Mouse (Mus musculus): Measurements from ENCODE around the gene Gm34653.

Gene Gm34653

DNA sequence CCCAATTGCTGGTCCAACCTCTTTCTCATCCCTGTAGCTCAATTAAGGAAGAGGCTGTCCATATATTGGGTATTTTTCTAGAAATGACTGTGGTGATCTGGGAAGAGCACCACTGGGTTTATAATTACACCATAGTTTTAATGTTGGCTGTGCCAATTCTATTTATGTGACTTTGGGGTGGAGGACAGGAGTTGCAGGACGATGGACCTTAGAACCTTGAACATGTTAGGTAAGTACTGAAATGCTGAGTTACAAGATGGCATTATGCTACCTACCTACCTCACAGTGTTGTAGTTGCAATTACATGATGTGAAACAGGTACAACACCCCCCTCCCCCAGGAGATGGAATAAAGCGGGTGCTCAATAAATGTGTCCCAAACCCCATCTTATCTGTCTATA is 50.0 kb downstream of the Gm34653 start:
- DNase-seq (ENCODE audit: extremely low spot score, low spot score) = no peak

DNA sequence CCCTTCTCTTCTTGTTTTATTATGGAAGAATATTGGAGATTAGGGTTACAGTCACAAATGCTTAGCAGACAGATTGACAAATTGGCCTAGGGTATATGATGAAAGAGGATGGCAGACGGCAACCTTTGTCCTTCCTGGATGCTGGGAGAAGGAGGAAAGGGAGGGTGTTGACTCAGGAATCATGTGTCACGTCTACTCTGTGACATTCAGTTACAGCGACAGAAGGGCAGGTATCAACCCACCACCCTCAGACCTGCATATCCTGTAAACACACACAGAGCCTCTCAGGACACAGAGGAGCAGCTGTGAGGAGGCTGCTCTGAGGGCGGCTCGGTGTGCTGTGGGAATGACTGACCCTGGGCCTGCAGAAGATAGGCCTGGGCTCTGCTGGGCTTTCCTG is 50.4 kb downstream of the Gm34653 start:
- DNase-seq (ENCODE audit: extremely low spot score, low spot score) = no peak

DNA sequence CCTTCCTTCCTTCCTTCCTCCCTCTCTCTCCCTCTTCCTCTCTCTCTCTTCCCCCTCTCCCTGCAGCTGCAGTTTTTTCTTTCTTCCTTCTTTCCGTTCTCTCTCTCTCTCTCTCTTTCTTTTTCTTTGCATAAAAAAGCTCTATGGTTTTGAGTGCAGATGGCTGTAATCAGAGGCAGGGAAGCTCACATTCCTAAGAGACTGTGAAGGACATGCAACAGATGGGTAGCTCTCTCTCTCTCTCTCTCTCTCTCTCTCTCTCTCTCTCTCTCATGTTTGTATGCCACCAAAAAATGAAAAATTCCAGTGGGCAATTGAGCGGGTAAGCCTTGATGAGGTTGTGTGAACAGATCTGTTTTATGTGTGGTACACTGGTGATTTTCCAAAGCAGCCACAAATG is 51.4 kb downstream of the Gm34653 start:
- no peak for DNase-seq (ENCODE audit: extremely low spot score, low spot score)
